Mouse (Mus musculus): Measurements from ENCODE around the gene Lamp1. TPM values are rescaled to one million over a fixed set of nuclear protein-coding genes. Genes with fewer than 3 reads are reported as not detected.
A peak's percentile ranks its signal among the peaks of the same experiment; 100 is the strongest.

Gene Lamp1
- total RNA-seq, 2 experiments from 2014 or later, result 234 to 237 TPM

- DNase-seq, result no peak
Observed at GRCm38 (mm10) chr8:13162098-13162497, 3.1 kb downstream of the Lamp1 start.

GRCm38 (mm10) chr8:13163563-13163962, 4.6 kb downstream of the Lamp1 start:
- DNase-seq, result no peak

GRCm38 (mm10) chr8:13164361-13164760, 5.4 kb downstream of the Lamp1 start:
- no peak for DNase-seq

GRCm38 (mm10) chr8:13170510-13170909, 11.5 kb downstream of the Lamp1 start:
- DNase-seq, result no peak

- no peak for DNase-seq
Observed at GRCm38 (mm10) chr8:13174305-13174704, 15.3 kb downstream of the Lamp1 start.

- DNase-seq, result no peak
Observed at GRCm38 (mm10) chr8:13174811-13175210, 15.8 kb downstream of the Lamp1 start.

GRCm38 (mm10) chr8:13175650-13176049, 16.7 kb downstream of the Lamp1 start:
- DNase-seq, result no peak

- no peak for DNase-seq
Observed at GRCm38 (mm10) chr8:13177173-13177852, 18.4 kb downstream of the Lamp1 start.

- no peak for DNase-seq
Observed at GRCm38 (mm10) chr8:13178137-13178536, 19.2 kb downstream of the Lamp1 start.

- no peak for DNase-seq
Observed at GRCm38 (mm10) chr8:13179482-13179881, 20.5 kb downstream of the Lamp1 start.

- DNase-seq, result no peak
Observed at GRCm38 (mm10) chr8:13179948-13180347, 21.0 kb downstream of the Lamp1 start.

GRCm38 (mm10) chr8:13180408-13180807, 21.4 kb downstream of the Lamp1 start:
- DNase-seq, result no peak

GRCm38 (mm10) chr8:13180911-13181690, 22.1 kb downstream of the Lamp1 start:
- DNase-seq, result no peak

GRCm38 (mm10) chr8:13181691-13181976, 22.7 kb downstream of the Lamp1 start:
- no peak for DNase-seq

GRCm38 (mm10) chr8:13186819-13187218, 27.9 kb downstream of the Lamp1 start:
- no peak for DNase-seq

- DNase-seq, result peak; percentile 29
Observed at GRCm38 (mm10) chr8:13187229-13187628, 28.3 kb downstream of the Lamp1 start.

- DNase-seq, result no peak
Observed at GRCm38 (mm10) chr8:13187638-13188037, 28.7 kb downstream of the Lamp1 start.

- no peak for DNase-seq
Observed at GRCm38 (mm10) chr8:13188052-13188555, 29.1 kb downstream of the Lamp1 start.

GRCm38 (mm10) chr8:13188857-13189256, 29.9 kb downstream of the Lamp1 start:
- DNase-seq, result no peak

- DNase-seq, result no peak
Observed at GRCm38 (mm10) chr8:13190235-13190634, 31.3 kb downstream of the Lamp1 start.

GRCm38 (mm10) chr8:13194818-13195217, 35.9 kb downstream of the Lamp1 start:
- no peak for DNase-seq

- no peak for DNase-seq
Observed at GRCm38 (mm10) chr8:13197493-13197892, 38.5 kb downstream of the Lamp1 start.

- no peak for DNase-seq
Observed at GRCm38 (mm10) chr8:13199385-13200061, 40.6 kb downstream of the Lamp1 start.
